Mouse (Mus musculus) ES-Bruce4 (cell line): Measurements from ENCODE around the gene Cggbp1.

Experiments used
- EP300 ChIP-seq: IDR thresholded peaks from 2 replicates; pipeline ENCODE4 v1.6.1; 2011; ENCODE audit warnings: low read depth, low read length; ENCODE audit not compliant: insufficient read depth
- POLR2A ChIP-seq: IDR thresholded peaks from one replicate; pipeline ENCODE4 v1.8.1; 2011; ENCODE audit warnings: low read length; ENCODE audit not compliant: insufficient read depth

DNA sequence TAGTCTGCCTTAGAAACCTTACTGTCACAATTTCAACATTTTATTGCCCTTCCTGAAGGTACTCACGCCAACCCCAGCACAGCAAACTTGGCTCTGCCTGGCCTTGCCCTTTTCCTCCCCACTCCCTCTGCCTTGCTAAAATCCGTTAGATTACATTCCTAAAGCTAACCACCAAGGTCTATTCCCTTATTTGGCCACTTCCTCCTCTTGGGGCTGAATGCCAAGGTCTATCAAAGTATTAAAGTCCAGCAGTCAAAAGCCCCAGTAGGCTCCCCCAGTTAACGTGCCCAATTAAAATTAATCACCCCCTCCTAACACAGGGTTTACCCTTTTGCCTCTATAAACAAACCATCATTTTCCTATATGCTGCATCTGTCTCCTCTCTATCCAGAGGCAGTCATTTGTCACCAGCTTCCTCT is 32.6 kb downstream of the Cggbp1 start:
- TF ChIP-seq EP300 (no peak), POLR2A (no peak)
